Mouse (Mus musculus) thymus, adult 2 months (tissue): ENCODE measurements around the gene Gm20773.
"Not testable (repeated sequence)": the region's sequence is repeated elsewhere in the genome, so short reads cannot be mapped to it uniquely, and the experiment has no call there.

Experiments used
- CTCF ChIP-seq: fragments of 200-500 bp; IDR thresholded peaks from 2 replicates; pipeline ENCODE4 v1.5.1; 2012; ENCODE audit warnings: mild to moderate bottlenecking, control low read depth, low read length, moderate library complexity, borderline replicate concordance; ENCODE audit not compliant: control insufficient read depth, poor library complexity, insufficient read depth; ENCODE audit errors: extremely low read depth
- POLR2A ChIP-seq: fragments of 200-500 bp; IDR thresholded peaks from 2 replicates; pipeline ENCODE4 v1.6.1; 2012; ENCODE audit warnings: mild to moderate bottlenecking, low read length, control low read depth, moderate library complexity; ENCODE audit not compliant: control insufficient read depth, poor library complexity, insufficient read depth; ENCODE audit errors: extremely low read depth

DNA sequence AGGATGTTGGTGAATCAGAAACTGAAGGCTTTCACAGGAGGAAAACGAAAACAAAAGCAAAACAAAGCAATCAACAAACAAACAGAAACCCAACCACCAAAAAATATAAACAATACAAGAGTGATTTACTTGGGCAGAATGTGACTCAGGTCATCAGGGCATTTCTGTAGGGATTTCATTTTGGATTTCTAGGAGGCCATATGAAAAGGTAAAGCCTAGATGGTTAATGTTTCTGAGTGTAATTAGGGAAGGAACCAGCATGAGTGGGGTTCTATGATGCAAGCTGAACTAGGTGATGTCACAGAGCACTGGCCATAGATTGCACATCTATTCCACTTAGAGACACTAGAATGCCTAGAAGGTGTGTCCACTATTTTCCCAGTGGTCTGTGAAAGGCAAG is at the start of gene Gm20773:
- not testable (repeated sequence) for TF ChIP-seq POLR2A, CTCF
